Mouse (Mus musculus): ENCODE data around the gene Tsen54.

DNA sequence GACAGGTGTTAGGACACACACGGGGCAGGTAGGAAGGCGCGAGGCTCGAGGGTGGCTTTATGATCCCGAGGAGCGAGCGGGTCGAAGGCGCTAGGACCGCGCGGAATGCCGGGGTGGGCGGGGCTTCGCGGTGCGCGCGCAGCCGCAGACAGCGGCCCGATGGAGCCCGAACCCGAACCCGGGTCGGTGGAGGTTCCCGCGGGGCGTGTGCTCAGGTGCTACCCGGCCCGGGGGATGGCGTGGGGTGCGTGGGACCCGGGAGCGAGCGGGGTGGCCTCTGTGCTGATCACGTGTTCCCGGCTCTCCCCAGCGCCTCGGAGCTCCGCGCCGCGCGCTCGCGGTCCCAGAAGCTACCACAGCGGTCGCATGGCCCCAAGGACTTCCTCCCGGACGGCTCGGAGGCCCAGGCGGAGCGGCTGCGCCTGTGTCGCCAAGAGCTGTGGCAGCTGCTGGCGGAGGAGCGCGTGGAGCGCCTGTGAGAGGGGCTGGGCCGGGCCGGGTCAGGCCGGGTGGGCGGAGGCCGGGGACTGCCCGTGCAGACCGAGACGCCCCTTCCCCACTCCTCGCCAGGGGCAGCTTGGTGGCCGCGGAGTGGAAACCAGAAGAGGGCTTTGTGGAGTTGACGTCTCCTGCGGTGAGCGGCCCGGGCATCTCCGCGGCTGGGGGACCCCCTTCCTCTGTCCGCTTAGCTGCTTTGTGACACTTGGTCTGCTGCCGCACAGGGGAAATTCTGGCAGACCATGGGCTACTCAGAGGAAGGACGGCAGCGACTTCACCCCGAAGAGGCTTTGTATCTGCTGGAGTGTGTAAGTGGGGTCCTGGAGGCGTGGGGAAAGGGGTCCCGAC, at the start of gene Tsen54:
- no peak for TF ChIP-seq CTCF (IDR thresholded peaks at IDR 0.05; ENCODE audit: insufficient read depth, low read length)
- no peak for TF ChIP-seq POLR2A (IDR thresholded peaks at IDR 0.05; ENCODE audit: borderline replicate concordance, extremely low read depth, low read depth, low read length)

Measured in lung, adult 2 months (tissue).